Mouse (Mus musculus): ENCODE measurements around the gene Faf2. TPM values are rescaled to one million over a fixed set of nuclear protein-coding genes. Genes with fewer than 3 reads are reported as not detected.

Faf2 gene
- polyA plus RNA-seq, 1 experiment from 2014 or later = 90.3 TPM

DNA sequence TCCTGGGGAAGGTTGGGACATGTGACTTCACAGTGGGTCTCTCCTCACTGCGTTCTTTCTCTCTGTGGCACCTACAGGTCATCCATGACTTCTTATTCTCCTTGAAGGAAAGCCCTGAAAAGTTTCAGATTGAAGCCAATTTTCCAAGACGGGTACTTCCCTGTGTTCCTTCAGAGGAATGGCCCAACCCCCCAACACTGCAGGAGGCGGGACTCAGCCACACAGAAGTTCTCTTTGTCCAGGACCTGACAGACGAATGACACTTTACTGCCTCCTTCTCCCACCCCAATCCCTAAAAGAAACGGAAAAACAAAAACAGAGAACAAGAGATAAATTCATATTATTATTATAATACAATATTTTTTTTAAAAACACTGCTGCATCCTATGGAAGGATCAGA lies 39.3 kb downstream of the Faf2 start:
- no peak overlapping the region for H3K27ac ChIP-seq (ENCODE audit: low read depth, low read length)
- H3K9ac ChIP-seq (ENCODE audit: low read length) = no peak overlapping the region
- WGBS = 50% methylated on average over 5 of the region's 5 CpGs
- no peak for DNase-seq (ENCODE audit: low spot score)
- no peaks in the 10 kb centered on the region for H3K27me3 ChIP-seq (replicated peaks; ENCODE audit: control insufficient read depth, insufficient read depth, low read length)
- no peak overlapping the region for H3K4me3 ChIP-seq (ENCODE audit: low read depth, low read length)
- no peak overlapping the region for H3K4me2 ChIP-seq (ENCODE audit: low read length)
- H3K4me1 ChIP-seq (ENCODE audit: control insufficient read depth, insufficient read depth, low read length) = no peaks in the 10 kb centered on the region
- peaks cover 80% of the 10 kb centered on the region for H3K36me3 ChIP-seq (ENCODE audit: control insufficient read depth, insufficient read depth, low read length)
- H3K9me3 ChIP-seq (replicated peaks; ENCODE audit: control insufficient read depth, low read length) = no peaks in the 10 kb centered on the region
- ATAC-seq = no peak

DNA sequence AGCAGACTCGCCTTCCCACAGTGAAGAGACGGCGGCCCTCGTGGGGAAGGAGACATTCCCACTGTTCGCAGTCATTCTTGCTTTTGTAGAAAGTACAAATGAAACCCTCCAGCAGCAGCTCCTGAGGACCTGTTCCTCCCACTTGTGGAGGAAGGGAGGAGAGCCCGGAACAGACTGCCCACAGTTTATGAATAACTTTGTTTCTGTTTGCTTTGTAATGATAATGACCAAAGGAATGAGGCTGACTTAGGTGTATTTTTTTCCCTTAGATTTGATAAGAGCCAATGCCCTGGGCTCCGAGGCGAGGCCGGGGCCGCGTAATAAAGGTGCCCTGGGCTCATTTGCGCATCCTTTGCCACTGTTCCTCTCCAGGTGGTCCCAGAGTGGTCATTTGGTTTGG lies 39.8 kb downstream of the Faf2 start:
- Histone ChIP-seq H3K9me3 (replicated peaks; ENCODE audit: control insufficient read depth, low read length) (no peaks in the 10 kb centered on the region), H3K9ac (ENCODE audit: low read length) (no peak overlapping the region), H3K27ac (ENCODE audit: low read depth, low read length) (no peak overlapping the region), H3K4me1 (ENCODE audit: control insufficient read depth, insufficient read depth, low read length) (no peaks in the 10 kb centered on the region), H3K27me3 (replicated peaks; ENCODE audit: control insufficient read depth, insufficient read depth, low read length) (no peaks in the 10 kb centered on the region), H3K36me3 (ENCODE audit: control insufficient read depth, insufficient read depth, low read length) (peaks cover 76% of the 10 kb centered on the region), H3K4me2 (ENCODE audit: low read length) (no peak overlapping the region), H3K4me3 (ENCODE audit: low read depth, low read length) (no peak overlapping the region)
- no peak for DNase-seq (ENCODE audit: low spot score)
- 81% methylated on average over 12 of the region's 12 CpGs for WGBS
- ATAC-seq = no peak

DNA sequence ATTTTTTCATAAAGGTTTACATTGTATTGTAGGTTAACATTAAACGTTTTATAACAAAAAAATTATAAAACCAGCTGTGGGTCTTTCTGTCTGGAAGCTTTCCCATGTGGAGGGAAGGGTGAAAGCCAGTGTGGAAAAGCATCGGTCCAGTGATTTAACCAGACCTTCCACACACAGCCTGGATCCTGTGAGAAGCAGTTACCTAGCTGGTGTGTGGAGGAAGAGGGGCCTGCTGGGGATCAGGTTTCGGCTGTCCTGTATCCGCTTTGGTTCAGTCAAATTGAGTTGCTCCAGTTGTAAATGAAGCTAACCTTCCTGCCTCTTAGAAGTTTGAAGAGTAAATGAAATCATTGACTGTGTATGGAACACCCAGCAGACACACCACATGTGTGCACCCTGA lies 42.4 kb downstream of the Faf2 start:
- Histone ChIP-seq H3K27me3 (replicated peaks; ENCODE audit: control insufficient read depth, insufficient read depth, low read length) (no peaks in the 10 kb centered on the region), H3K9me3 (replicated peaks; ENCODE audit: control insufficient read depth, low read length) (no peaks in the 10 kb centered on the region), H3K4me1 (ENCODE audit: control insufficient read depth, insufficient read depth, low read length) (no peaks in the 10 kb centered on the region), H3K27ac (ENCODE audit: low read depth, low read length) (no peak overlapping the region), H3K9ac (ENCODE audit: low read length) (no peak overlapping the region), H3K36me3 (ENCODE audit: control insufficient read depth, insufficient read depth, low read length) (peaks cover 50% of the 10 kb centered on the region), H3K4me3 (ENCODE audit: low read depth, low read length) (no peak overlapping the region), H3K4me2 (ENCODE audit: low read length) (no peak overlapping the region)
- DNase-seq (ENCODE audit: low spot score) (no peak), ATAC-seq (no peak)
- 87% methylated on average over 4 of the region's 4 CpGs for WGBS

DNA sequence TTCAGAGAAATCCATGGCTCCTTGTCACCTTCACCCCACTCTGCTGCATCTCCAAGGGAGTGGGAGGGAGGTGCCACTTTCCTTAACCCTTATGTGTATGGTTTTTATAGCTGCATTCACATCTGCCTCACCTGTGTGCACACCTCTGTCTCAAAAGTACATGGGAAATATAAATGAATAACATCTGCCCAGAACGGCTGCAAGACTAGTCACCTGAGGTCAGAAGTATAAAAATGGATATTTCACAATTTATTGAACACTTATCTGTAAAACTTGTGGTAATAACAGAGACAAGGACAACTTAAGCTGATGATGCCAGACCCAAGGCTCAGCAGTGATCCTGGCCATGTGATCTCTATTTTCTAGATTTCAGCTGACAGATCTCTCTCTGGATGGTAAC lies 42.9 kb downstream of the Faf2 start:
- no peaks in the 10 kb centered on the region for H3K27me3 ChIP-seq (replicated peaks; ENCODE audit: control insufficient read depth, insufficient read depth, low read length)
- no peak overlapping the region for H3K9ac ChIP-seq (ENCODE audit: low read length)
- no peak overlapping the region for H3K4me2 ChIP-seq (ENCODE audit: low read length)
- WGBS = 89% methylated on average over 1 of the region's 1 CpGs
- no peaks in the 10 kb centered on the region for H3K4me1 ChIP-seq (ENCODE audit: control insufficient read depth, insufficient read depth, low read length)
- peaks cover 47% of the 10 kb centered on the region for H3K36me3 ChIP-seq (ENCODE audit: control insufficient read depth, insufficient read depth, low read length)
- DNase-seq (ENCODE audit: low spot score) (no peak), ATAC-seq (no peak)
- H3K4me3 ChIP-seq (ENCODE audit: low read depth, low read length) = no peak overlapping the region
- no peak overlapping the region for H3K27ac ChIP-seq (ENCODE audit: low read depth, low read length)
- no peaks in the 10 kb centered on the region for H3K9me3 ChIP-seq (replicated peaks; ENCODE audit: control insufficient read depth, low read length)

DNA sequence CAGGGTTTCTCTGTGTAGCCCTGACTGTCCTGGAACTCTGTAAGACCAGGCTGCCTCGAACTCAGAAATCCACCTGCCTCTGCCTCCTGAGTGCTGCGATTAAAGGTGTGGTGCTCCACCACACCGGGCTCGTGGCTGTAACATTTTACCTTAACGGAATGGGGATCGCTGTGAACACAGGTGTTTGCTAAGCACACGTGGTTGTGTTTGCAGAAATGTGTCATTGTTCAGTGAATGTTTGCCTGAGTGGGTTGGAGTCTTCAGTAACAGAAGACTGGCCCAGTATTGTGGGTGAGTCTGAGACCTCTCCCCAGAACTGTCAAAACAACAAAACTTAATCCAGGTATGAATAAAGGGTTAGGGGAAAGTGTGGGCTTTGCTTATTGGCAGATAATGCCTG lies 43.5 kb downstream of the Faf2 start:
- Histone ChIP-seq H3K27me3 (replicated peaks; ENCODE audit: control insufficient read depth, insufficient read depth, low read length) (no peaks in the 10 kb centered on the region), H3K36me3 (ENCODE audit: control insufficient read depth, insufficient read depth, low read length) (peaks cover 42% of the 10 kb centered on the region), H3K9me3 (replicated peaks; ENCODE audit: control insufficient read depth, low read length) (no peaks in the 10 kb centered on the region), H3K9ac (ENCODE audit: low read length) (no peak overlapping the region), H3K4me1 (ENCODE audit: control insufficient read depth, insufficient read depth, low read length) (no peaks in the 10 kb centered on the region), H3K4me3 (ENCODE audit: low read depth, low read length) (no peak overlapping the region), H3K4me2 (ENCODE audit: low read length) (no peak overlapping the region), H3K27ac (ENCODE audit: low read depth, low read length) (no peak overlapping the region)
- ATAC-seq = no peak
- no peak for DNase-seq (ENCODE audit: low spot score)
- WGBS = 95% methylated on average over 7 of the region's 7 CpGs

DNA sequence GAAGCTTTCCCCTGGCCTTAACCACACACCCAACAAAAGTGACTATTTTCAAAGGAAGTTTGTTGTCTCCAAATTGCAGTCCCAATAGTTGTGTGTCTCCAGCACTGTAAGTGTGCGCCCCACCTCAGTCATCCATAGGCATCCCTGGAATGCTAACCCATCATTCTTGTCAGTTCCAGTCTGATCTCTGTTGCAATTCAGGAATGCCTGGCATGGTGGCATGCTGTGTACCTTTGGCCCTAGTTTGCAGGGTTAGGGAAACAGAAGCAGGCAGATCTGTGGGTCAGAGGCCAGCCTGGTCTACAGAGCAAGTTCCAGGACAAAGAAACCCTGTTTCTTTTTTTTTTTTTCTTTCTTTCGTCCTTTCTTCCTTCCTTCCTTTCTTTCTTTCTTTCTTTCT lies 48.9 kb downstream of the Faf2 start:
- Histone ChIP-seq H3K27ac (ENCODE audit: low read depth, low read length) (no peak overlapping the region), H3K4me1 (ENCODE audit: control insufficient read depth, insufficient read depth, low read length) (no peaks in the 10 kb centered on the region), H3K4me3 (ENCODE audit: low read depth, low read length) (no peak overlapping the region), H3K9ac (ENCODE audit: low read length) (no peak overlapping the region), H3K36me3 (ENCODE audit: control insufficient read depth, insufficient read depth, low read length) (no peaks in the 10 kb centered on the region), H3K9me3 (replicated peaks; ENCODE audit: control insufficient read depth, low read length) (no peaks in the 10 kb centered on the region), H3K4me2 (ENCODE audit: low read length) (no peak overlapping the region), H3K27me3 (replicated peaks; ENCODE audit: control insufficient read depth, insufficient read depth, low read length) (no peaks in the 10 kb centered on the region)
- 86% methylated on average over 2 of the region's 2 CpGs for WGBS
- DNase-seq (ENCODE audit: low spot score) = no peak
- ATAC-seq = no peak

DNA sequence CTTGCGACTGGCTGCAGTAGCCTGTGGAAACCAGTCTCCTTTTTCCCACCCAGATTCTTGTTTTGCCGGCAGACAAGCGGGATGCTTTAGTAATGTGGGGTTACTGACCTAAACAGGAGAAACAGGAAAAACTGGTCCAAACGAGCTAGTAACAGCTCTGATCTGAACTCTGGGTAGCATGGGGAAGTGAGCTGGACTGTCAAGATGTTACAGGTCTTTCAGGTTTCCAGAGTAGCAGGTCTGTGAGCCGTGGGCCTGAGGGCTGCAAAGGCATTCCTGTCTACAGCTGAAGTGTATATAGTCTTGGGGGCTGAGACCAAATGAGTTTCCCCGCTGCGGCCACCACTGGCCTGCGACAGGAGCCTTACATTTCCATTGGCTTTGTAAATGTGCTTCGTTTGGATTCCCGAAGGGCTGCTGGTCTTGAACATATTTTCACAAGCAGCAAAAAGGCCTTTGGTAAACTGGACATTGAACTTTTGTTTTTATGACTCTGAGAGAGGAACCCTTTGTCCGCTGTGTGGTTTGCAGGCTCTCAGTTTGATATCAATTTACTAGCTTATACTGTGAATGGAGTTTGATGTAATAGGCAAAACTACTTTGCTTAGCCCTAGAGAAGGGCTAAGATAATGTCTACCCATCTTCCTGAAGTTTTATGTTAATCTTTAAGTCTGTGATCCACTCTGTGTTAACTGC lies 54.5 kb downstream of the Faf2 start:
- no peak for DNase-seq (ENCODE audit: low spot score)
- WGBS = 70% methylated on average over 11 of the region's 11 CpGs
- Histone ChIP-seq H3K4me3 (ENCODE audit: low read depth, low read length) (no peak overlapping the region), H3K36me3 (ENCODE audit: control insufficient read depth, insufficient read depth, low read length) (peaks cover 28% of the 10 kb centered on the region), H3K4me1 (ENCODE audit: control insufficient read depth, insufficient read depth, low read length) (no peaks in the 10 kb centered on the region), H3K9ac (ENCODE audit: low read length) (no peak overlapping the region), H3K9me3 (replicated peaks; ENCODE audit: control insufficient read depth, low read length) (no peaks in the 10 kb centered on the region), H3K27ac (ENCODE audit: low read depth, low read length) (no peak overlapping the region), H3K4me2 (ENCODE audit: low read length) (no peak overlapping the region), H3K27me3 (replicated peaks; ENCODE audit: control insufficient read depth, insufficient read depth, low read length) (no peaks in the 10 kb centered on the region)
- no peak for ATAC-seq

DNA sequence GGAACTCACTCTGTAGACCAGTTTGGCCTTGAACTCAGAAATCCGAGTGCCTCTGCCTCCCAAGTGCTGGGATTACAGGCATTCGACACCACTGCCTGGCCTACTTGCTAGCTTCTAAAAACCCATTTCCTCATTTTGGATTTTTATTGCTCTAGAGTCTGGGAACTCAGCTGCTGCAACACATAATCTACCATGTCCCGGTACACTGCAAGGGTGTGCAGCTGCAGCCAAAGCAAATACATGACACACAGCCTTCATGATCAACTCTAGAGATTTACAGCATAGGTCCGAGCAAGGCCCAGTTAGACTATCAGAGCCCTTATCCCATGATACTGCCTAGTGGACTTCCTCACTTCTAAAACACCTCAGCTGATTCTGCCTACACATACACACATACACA lies 56.7 kb downstream of the Faf2 start:
- Histone ChIP-seq H3K9ac (ENCODE audit: low read length) (no peak overlapping the region), H3K36me3 (ENCODE audit: control insufficient read depth, insufficient read depth, low read length) (peaks cover 50% of the 10 kb centered on the region), H3K27me3 (replicated peaks; ENCODE audit: control insufficient read depth, insufficient read depth, low read length) (no peaks in the 10 kb centered on the region), H3K4me1 (ENCODE audit: control insufficient read depth, insufficient read depth, low read length) (no peaks in the 10 kb centered on the region), H3K4me2 (ENCODE audit: low read length) (no peak overlapping the region), H3K4me3 (ENCODE audit: low read depth, low read length) (no peak overlapping the region), H3K27ac (ENCODE audit: low read depth, low read length) (no peak overlapping the region), H3K9me3 (replicated peaks; ENCODE audit: control insufficient read depth, low read length) (no peaks in the 10 kb centered on the region)
- ATAC-seq (no peak), DNase-seq (ENCODE audit: low spot score) (no peak)
- 82% methylated on average over 4 of the region's 4 CpGs for WGBS

DNA sequence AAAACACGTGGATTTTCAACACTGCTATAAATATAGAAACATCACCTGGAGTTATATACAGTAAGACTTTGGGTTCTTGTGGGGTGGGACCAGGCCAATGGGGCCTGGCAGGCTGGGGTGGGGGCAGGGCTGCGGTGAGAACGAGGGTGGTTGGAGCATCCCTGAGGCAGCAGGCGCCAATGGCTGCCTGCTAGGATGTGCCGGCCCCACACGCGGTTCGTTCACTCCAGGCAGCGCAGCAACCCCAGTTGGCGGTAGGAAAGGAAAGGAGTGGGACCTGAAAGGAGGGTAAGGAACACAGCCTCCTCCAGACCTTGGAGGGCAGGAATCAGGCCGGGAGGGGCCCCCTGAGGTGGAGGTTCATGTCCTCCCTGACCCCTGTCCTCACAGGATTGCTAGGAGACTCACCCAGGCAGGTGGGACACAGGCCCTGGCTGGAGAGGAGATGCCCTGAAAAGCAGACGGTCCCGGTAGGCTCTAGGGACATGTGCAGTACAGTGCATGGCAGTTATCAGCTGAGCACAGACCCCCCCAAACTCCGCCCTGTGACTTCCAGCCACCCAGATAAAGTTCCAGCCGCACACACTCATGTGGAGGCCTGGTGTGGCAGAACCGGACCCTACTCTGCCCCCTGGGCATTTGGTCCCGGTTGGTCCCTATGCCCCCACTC lies 58.7 kb downstream of the Faf2 start:
- WGBS = 78% methylated on average over 17 of the region's 17 CpGs
- DNase-seq (ENCODE audit: low spot score) (no peak), ATAC-seq (no peak)
- no peaks in the 10 kb centered on the region for H3K9me3 ChIP-seq (replicated peaks; ENCODE audit: control insufficient read depth, low read length)
- H3K27me3 ChIP-seq (replicated peaks; ENCODE audit: control insufficient read depth, insufficient read depth, low read length) = no peaks in the 10 kb centered on the region
- no peak overlapping the region for H3K27ac ChIP-seq (ENCODE audit: low read depth, low read length)
- peaks cover 12% of the 10 kb centered on the region for H3K4me1 ChIP-seq (ENCODE audit: control insufficient read depth, insufficient read depth, low read length)
- H3K9ac ChIP-seq (ENCODE audit: low read length) = no peak overlapping the region
- no peak overlapping the region for H3K4me3 ChIP-seq (ENCODE audit: low read depth, low read length)
- no peak overlapping the region for H3K4me2 ChIP-seq (ENCODE audit: low read length)
- peaks cover 69% of the 10 kb centered on the region for H3K36me3 ChIP-seq (ENCODE audit: control insufficient read depth, insufficient read depth, low read length)
